Mouse (Mus musculus): ENCODE measurements around the gene Fancc. TPM values are rescaled to one million over a fixed set of nuclear protein-coding genes. Genes with fewer than 3 reads are reported as not detected.
A peak's percentile ranks its signal among the peaks of the same experiment; 100 is the strongest.
"Not testable (repeated sequence)": the region's sequence is repeated elsewhere in the genome, so short reads cannot be mapped to it uniquely, and the experiment has no call there.

Gene Fancc
- polyA plus RNA-seq, 1 experiment from 2014 or later: 23.7 TPM

GRCm38 (mm10) chr13:63356558-63356957 lies 140.5 kb downstream of the Fancc start:
- Histone ChIP-seq H3K9me3 (ENCODE audit: control insufficient read depth, low read length) (no peaks in the 10 kb centered on the region), H3K4me3 (ENCODE audit: low read depth, low read length) (no peak overlapping the region), H3K4me2 (no peak overlapping the region), H3K27me3 (ENCODE audit: control insufficient read depth, insufficient read depth, low read length) (no peaks in the 10 kb centered on the region), H3K9ac (ENCODE audit: low read length) (no peak overlapping the region), H3K36me3 (ENCODE audit: control insufficient read depth, insufficient read depth, low read length) (no peaks in the 10 kb centered on the region), H3K27ac (ENCODE audit: low read depth, low read length) (no peak overlapping the region), H3K4me1 (ENCODE audit: control insufficient read depth, insufficient read depth, low read length) (no peaks in the 10 kb centered on the region)
- 37% methylated on average over 3 of the region's 3 CpGs for WGBS
- DNase-seq (ENCODE audit: low spot score, missing footprints) (peak; percentile 96), ATAC-seq (ENCODE audit: low FRiP score) (peak; percentile 42; the same call in 1 of the 2 replicates)

GRCm38 (mm10) chr13:63356101-63356500 lies 141.0 kb downstream of the Fancc start:
- no peak for ATAC-seq (ENCODE audit: low FRiP score)
- H3K4me2 ChIP-seq: no peak overlapping the region
- no peak for DNase-seq (ENCODE audit: low spot score, missing footprints)
- H3K4me1 ChIP-seq (ENCODE audit: control insufficient read depth, insufficient read depth, low read length): no peaks in the 10 kb centered on the region
- no peaks in the 10 kb centered on the region for H3K27me3 ChIP-seq (ENCODE audit: control insufficient read depth, insufficient read depth, low read length)
- no peaks in the 10 kb centered on the region for H3K9me3 ChIP-seq (ENCODE audit: control insufficient read depth, low read length)
- no peak overlapping the region for H3K4me3 ChIP-seq (ENCODE audit: low read depth, low read length)
- H3K36me3 ChIP-seq (ENCODE audit: control insufficient read depth, insufficient read depth, low read length): no peaks in the 10 kb centered on the region
- WGBS: 94% methylated on average over 4 of the region's 4 CpGs
- H3K27ac ChIP-seq (ENCODE audit: low read depth, low read length): no peak overlapping the region
- no peak overlapping the region for H3K9ac ChIP-seq (ENCODE audit: low read length)

GRCm38 (mm10) chr13:63353312-63353711 lies 143.8 kb downstream of the Fancc start:
- H3K4me2 ChIP-seq; H3K4me3 ChIP-seq (ENCODE audit: low read depth, low read length); H3K9me3 ChIP-seq (ENCODE audit: control insufficient read depth, low read length); H3K36me3 ChIP-seq (ENCODE audit: control insufficient read depth, insufficient read depth, low read length); H3K27ac ChIP-seq (ENCODE audit: low read depth, low read length); H3K9ac ChIP-seq (ENCODE audit: low read length); H3K4me1 ChIP-seq (ENCODE audit: control insufficient read depth, insufficient read depth, low read length); ATAC-seq (ENCODE audit: low FRiP score); H3K27me3 ChIP-seq (ENCODE audit: control insufficient read depth, insufficient read depth, low read length): not testable (repeated sequence)
- 76% methylated on average over 4 of the region's 4 CpGs for WGBS
- DNase-seq (ENCODE audit: low spot score, missing footprints): peak; percentile 60

DNA sequence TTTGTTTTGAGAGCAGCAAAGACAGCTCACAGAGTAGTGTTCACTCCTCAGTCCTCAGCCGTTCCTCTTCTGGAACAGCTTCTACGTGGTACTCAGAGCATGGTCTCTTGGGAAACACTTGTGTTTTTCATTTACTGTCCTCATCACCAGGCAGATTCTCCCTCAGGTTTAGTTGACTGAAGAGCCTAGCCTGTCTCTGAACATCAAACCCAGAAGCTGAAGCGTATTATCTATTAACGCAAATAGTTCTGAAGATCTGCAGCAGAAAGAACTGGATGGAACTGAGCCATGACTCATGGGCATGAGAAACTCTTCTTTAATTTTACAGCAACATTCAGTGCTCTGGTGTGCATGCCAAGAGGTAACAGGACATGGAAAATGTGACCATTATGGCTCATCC lies 147.0 kb downstream of the Fancc start:
- H3K4me3 ChIP-seq (ENCODE audit: low read depth, low read length): no peak overlapping the region
- 93% methylated on average over 4 of the region's 4 CpGs for WGBS
- no peaks in the 10 kb centered on the region for H3K36me3 ChIP-seq (ENCODE audit: control insufficient read depth, insufficient read depth, low read length)
- no peak overlapping the region for H3K4me2 ChIP-seq
- no peaks in the 10 kb centered on the region for H3K4me1 ChIP-seq (ENCODE audit: control insufficient read depth, insufficient read depth, low read length)
- ATAC-seq (ENCODE audit: low FRiP score) (no peak), DNase-seq (ENCODE audit: low spot score, missing footprints) (peak; percentile 67)
- no peaks in the 10 kb centered on the region for H3K9me3 ChIP-seq (ENCODE audit: control insufficient read depth, low read length)
- H3K9ac ChIP-seq (ENCODE audit: low read length): no peak overlapping the region
- no peaks in the 10 kb centered on the region for H3K27me3 ChIP-seq (ENCODE audit: control insufficient read depth, insufficient read depth, low read length)
- H3K27ac ChIP-seq (ENCODE audit: low read depth, low read length): no peak overlapping the region

GRCm38 (mm10) chr13:63347639-63348038 lies 149.4 kb downstream of the Fancc start:
- WGBS: 73% methylated on average over 2 of the region's 2 CpGs
- Histone ChIP-seq H3K27me3 (ENCODE audit: control insufficient read depth, insufficient read depth, low read length) (no peaks in the 10 kb centered on the region), H3K4me1 (ENCODE audit: control insufficient read depth, insufficient read depth, low read length) (no peaks in the 10 kb centered on the region), H3K9me3 (ENCODE audit: control insufficient read depth, low read length) (no peaks in the 10 kb centered on the region), H3K4me2 (no peak overlapping the region), H3K4me3 (ENCODE audit: low read depth, low read length) (no peak overlapping the region), H3K27ac (ENCODE audit: low read depth, low read length) (no peak overlapping the region), H3K36me3 (ENCODE audit: control insufficient read depth, insufficient read depth, low read length) (no peaks in the 10 kb centered on the region), H3K9ac (ENCODE audit: low read length) (no peak overlapping the region)
- DNase-seq (ENCODE audit: low spot score, missing footprints): peak; percentile 41
- ATAC-seq (ENCODE audit: low FRiP score): no peak

DNA sequence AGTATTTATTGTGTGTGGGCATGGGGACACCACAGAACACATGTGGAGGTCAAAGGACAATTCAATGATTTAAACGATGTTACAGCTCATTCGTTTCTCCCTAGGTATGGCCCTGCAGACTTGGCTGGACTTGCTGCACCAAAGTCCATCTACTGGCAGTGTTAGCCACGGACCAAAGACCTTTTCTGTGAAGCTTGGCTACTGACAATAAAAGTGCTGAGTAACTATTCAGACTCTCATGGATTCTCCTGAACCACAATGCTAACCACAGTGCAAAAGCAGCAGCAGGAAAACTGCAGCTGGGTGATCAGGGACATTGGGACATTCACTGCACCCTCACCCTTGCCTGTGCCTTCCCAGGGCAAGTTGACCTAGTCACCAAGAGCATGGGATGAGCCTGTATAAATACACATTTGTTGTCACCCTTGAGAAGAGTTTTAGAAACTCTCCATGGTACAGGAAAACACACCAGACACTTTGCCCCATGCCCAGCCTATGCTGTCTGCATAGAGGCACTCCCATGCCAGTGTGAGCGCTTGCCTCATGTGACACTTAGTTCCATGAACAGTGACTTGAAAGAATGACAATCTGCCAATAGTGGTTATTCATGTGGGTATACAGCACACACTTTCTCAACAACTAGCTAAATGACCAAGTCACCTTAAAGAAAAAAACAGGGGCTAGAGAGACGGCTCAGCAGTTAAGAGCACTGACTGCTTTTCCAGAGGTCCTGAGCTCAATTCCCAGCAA lies 151.4 kb downstream of the Fancc start:
- no peaks in the 10 kb centered on the region; the same call in 1 of the 2 replicates for H3K27me3 ChIP-seq (ENCODE audit: control insufficient read depth, insufficient read depth, low read length)
- no peak for DNase-seq (ENCODE audit: low spot score, missing footprints)
- WGBS: 80% methylated on average over 5 of the region's 5 CpGs

DNA sequence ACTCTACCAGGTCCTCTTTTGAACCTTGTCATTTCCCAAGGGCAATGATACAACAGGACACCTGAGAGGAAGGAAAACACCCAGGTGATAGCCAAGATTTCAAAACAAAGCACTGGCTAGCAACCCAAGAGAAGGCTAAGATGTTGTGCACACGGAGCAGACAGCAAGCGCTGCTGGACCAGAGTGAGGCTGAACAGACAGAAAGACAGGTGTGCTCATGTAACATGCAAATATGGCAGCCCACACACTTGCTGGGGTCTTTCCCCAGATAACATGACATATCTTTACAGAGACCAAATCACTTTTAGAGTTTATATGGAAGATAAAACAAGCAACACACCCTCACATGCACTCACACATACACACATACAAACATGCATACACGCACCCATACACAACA lies 152.6 kb downstream of the Fancc start:
- Histone ChIP-seq H3K4me2 (no peak overlapping the region), H3K9me3 (ENCODE audit: control insufficient read depth, low read length) (no peaks in the 10 kb centered on the region), H3K9ac (ENCODE audit: low read length) (no peak overlapping the region), H3K36me3 (ENCODE audit: control insufficient read depth, insufficient read depth, low read length) (no peaks in the 10 kb centered on the region), H3K4me1 (ENCODE audit: control insufficient read depth, insufficient read depth, low read length) (no peaks in the 10 kb centered on the region), H3K4me3 (ENCODE audit: low read depth, low read length) (no peak overlapping the region), H3K27me3 (ENCODE audit: control insufficient read depth, insufficient read depth, low read length) (no peaks in the 10 kb centered on the region; the same call in 1 of the 2 replicates), H3K27ac (ENCODE audit: low read depth, low read length) (no peak overlapping the region)
- no peak for DNase-seq (ENCODE audit: low spot score, missing footprints)
- ATAC-seq (ENCODE audit: low FRiP score): no peak
- 98% methylated on average over 3 of the region's 3 CpGs for WGBS

More for the DNA sequence above, 151.4 kb downstream of the Fancc start:
- H3K36me3 ChIP-seq (ENCODE audit: control insufficient read depth, insufficient read depth, low read length): no peaks in the 10 kb centered on the region
- H3K4me2 ChIP-seq: no peak overlapping the region
- no peak overlapping the region for H3K4me3 ChIP-seq (ENCODE audit: low read depth, low read length)
- H3K9ac ChIP-seq (ENCODE audit: low read length): no peak overlapping the region
- ATAC-seq (ENCODE audit: low FRiP score): no peak
- no peaks in the 10 kb centered on the region for H3K4me1 ChIP-seq (ENCODE audit: control insufficient read depth, insufficient read depth, low read length)
- H3K9me3 ChIP-seq (ENCODE audit: control insufficient read depth, low read length): no peaks in the 10 kb centered on the region
- H3K27ac ChIP-seq (ENCODE audit: low read depth, low read length): no peak overlapping the region

- ATAC-seq (ENCODE audit: low FRiP score): no peak
- H3K4me3 ChIP-seq (ENCODE audit: low read depth, low read length): no peak overlapping the region
- no peaks in the 10 kb centered on the region for H3K9me3 ChIP-seq (ENCODE audit: control insufficient read depth, low read length)
- no peaks in the 10 kb centered on the region for H3K36me3 ChIP-seq (ENCODE audit: control insufficient read depth, insufficient read depth, low read length)
- H3K27me3 ChIP-seq (ENCODE audit: control insufficient read depth, insufficient read depth, low read length): no peaks in the 10 kb centered on the region; the same call in none of the 2 replicates
- H3K27ac ChIP-seq (ENCODE audit: low read depth, low read length): no peak overlapping the region
- no peak for DNase-seq (ENCODE audit: low spot score, missing footprints)
- no peak overlapping the region for H3K9ac ChIP-seq (ENCODE audit: low read length)
- H3K4me1 ChIP-seq (ENCODE audit: control insufficient read depth, insufficient read depth, low read length): no peaks in the 10 kb centered on the region
- H3K4me2 ChIP-seq: no peak overlapping the region
- WGBS: 85% methylated on average over 2 of the region's 2 CpGs
Measured at GRCm38 (mm10) chr13:63342781-63343180, 154.3 kb downstream of the Fancc start.

- H3K27me3 ChIP-seq (ENCODE audit: control insufficient read depth, insufficient read depth, low read length): no peaks in the 10 kb centered on the region; the same call in none of the 2 replicates
- H3K36me3 ChIP-seq (ENCODE audit: control insufficient read depth, insufficient read depth, low read length): no peaks in the 10 kb centered on the region
- WGBS: 94% methylated on average over 4 of the region's 4 CpGs
- no peak overlapping the region for H3K4me3 ChIP-seq (ENCODE audit: low read depth, low read length)
- ATAC-seq (ENCODE audit: low FRiP score): no peak
- H3K4me2 ChIP-seq: no peak overlapping the region
- no peak overlapping the region for H3K9ac ChIP-seq (ENCODE audit: low read length)
- no peak overlapping the region for H3K27ac ChIP-seq (ENCODE audit: low read depth, low read length)
- no peak for DNase-seq (ENCODE audit: low spot score, missing footprints)
- H3K4me1 ChIP-seq (ENCODE audit: control insufficient read depth, insufficient read depth, low read length): peaks cover 7% of the 10 kb centered on the region
- H3K9me3 ChIP-seq (ENCODE audit: control insufficient read depth, low read length): no peaks in the 10 kb centered on the region
Measured at GRCm38 (mm10) chr13:63339946-63340345, 157.1 kb downstream of the Fancc start.

Measured in midbrain, embryonic 11.5 days (tissue).